In genomic region chr1:87198119-87199065, GRCm38 (mm10) we compare ENCODE assay signal across 28 mouse cellular contexts. TPM values are rescaled to one million over a fixed set of nuclear protein-coding genes. Genes with fewer than 3 reads are reported as not detected.
DNase-seq lines count a peak whose midpoint lies in the region; ATAC-seq and TF ChIP-seq lines count a peak whose summit lies in the region.
"Had no signal": no experiment of that assay in that cellular context is flagged by ENCODE, and none has a peak within 500 bp of the region (broad histone marks: within the 10 kb centered on the region; RNA-seq: fewer than 3 reads in every experiment).

No protein-coding gene starts in this region.

- H3K4me3 ChIP-seq in heart, embryonic 10.5 days, result no peak overlapping the region
- H3K4me3 ChIP-seq in kidney, adult 2 months (ENCODE audit: insufficient read depth, low read depth, low read length), result no peak overlapping the region
- no peak overlapping the region for H3K4me3 ChIP-seq in intestine, embryonic 14.5 days (ENCODE audit: low read depth, low read length)
- no peak overlapping the region for H3K4me3 ChIP-seq in liver, embryonic 11.5 days (ENCODE audit: low read depth, low read length)
- no peak overlapping the region for H3K4me3 ChIP-seq in left cerebral cortex, adult 2 months
- H3K4me3 ChIP-seq: hindbrain, embryonic 13.5 days; limb, embryonic 13.5 days; neural tube, embryonic 13.5 days had no signal

- H3K9me3 ChIP-seq in heart, embryonic 10.5 days, result no peaks in the 10 kb centered on the region
- no peaks in the 10 kb centered on the region for H3K9me3 ChIP-seq in intestine, embryonic 14.5 days (ENCODE audit: control insufficient read depth, low read length)
- H3K9me3 ChIP-seq in liver, embryonic 11.5 days (ENCODE audit: control insufficient read depth, low read length), result no peaks in the 10 kb centered on the region
- H3K9me3 ChIP-seq: hindbrain, embryonic 13.5 days; limb, embryonic 13.5 days; neural tube, embryonic 13.5 days had no signal

- DNase-seq in heart, embryonic 10.5 days (ENCODE audit: low spot score), result no peak
- DNase-seq in heart, adult 8-10 months (ENCODE audit: low spot score), result no peak
- DNase-seq in kidney, adult 2 months, result peak; percentile 24
- DNase-seq in kidney, postnatal 10 days, result no peak
- DNase-seq in intestine, embryonic 14.5 days (ENCODE audit: low spot score), result no peak
- no peak for DNase-seq in liver, embryonic 11.5 days (ENCODE audit: low spot score)
- no peak for DNase-seq in spleen, adult 18-20 months
- DNase-seq in left cerebral cortex, adult 2 months (ENCODE audit: extremely low spot score in 1 of 2, low spot score in 2 of 2), result no peak
- DNase-seq: adrenal gland, postnatal 10 days; cerebellum, adult 2 months; cerebellum, postnatal 25 days; lung, embryonic 14.5 days; midbrain, embryonic 14.5 days; retina, postnatal 1 day; right cerebral cortex, postnatal 25 days; thymus, postnatal 36 days had no signal

- H3K4me2 ChIP-seq in intestine, embryonic 14.5 days (ENCODE audit: low read length), result no peak overlapping the region
- no peak overlapping the region for H3K4me2 ChIP-seq in liver, embryonic 11.5 days
- H3K4me2 ChIP-seq: hindbrain, embryonic 13.5 days; limb, embryonic 13.5 days; lung, embryonic 14.5 days; neural tube, embryonic 13.5 days had no signal

- H3K27me3 ChIP-seq in heart, embryonic 10.5 days (ENCODE audit: insufficient read depth, poor library complexity, severe bottlenecking), result 0 out of 2 replicates have a peak, but pooled peaks cover 4% of the 10 kb centered on the region
- H3K27me3 ChIP-seq in kidney, adult 2 months (replicated peaks; ENCODE audit: control insufficient read depth, insufficient read depth, low read length), result no peaks in the 10 kb centered on the region
- no peaks in the 10 kb centered on the region for H3K27me3 ChIP-seq in intestine, embryonic 14.5 days (replicated peaks; ENCODE audit: control insufficient read depth, insufficient read depth, low read length)
- 0 out of 2 replicates have a peak, but pooled peaks cover 2% of the 10 kb centered on the region for H3K27me3 ChIP-seq in liver, embryonic 11.5 days (replicated peaks; ENCODE audit: control insufficient read depth, insufficient read depth, low read length)
- H3K27me3 ChIP-seq: neural tube, embryonic 13.5 days had no signal

- no peaks in the 10 kb centered on the region for H3K36me3 ChIP-seq in heart, embryonic 10.5 days
- no peaks in the 10 kb centered on the region for H3K36me3 ChIP-seq in kidney, adult 2 months (ENCODE audit: control insufficient read depth, insufficient read depth, low read length)
- no peaks in the 10 kb centered on the region for H3K36me3 ChIP-seq in intestine, embryonic 14.5 days (ENCODE audit: control insufficient read depth, insufficient read depth, low read length)
- H3K36me3 ChIP-seq in liver, embryonic 11.5 days (ENCODE audit: control insufficient read depth, insufficient read depth, low read length), result no peaks in the 10 kb centered on the region
- H3K36me3 ChIP-seq: hindbrain, embryonic 13.5 days; limb, embryonic 13.5 days; neural tube, embryonic 13.5 days had no signal

- no peak for TF ChIP-seq CTCF in kidney, adult 2 months (conservative IDR thresholded peaks at IDR 0.05; ENCODE audit: insufficient read depth, insufficient read length, low read depth, low read length)
- TF ChIP-seq CTCF in left cerebral cortex, adult 2 months (IDR thresholded peaks at IDR 0.05), result no peak

- ATAC-seq in intestine, embryonic 14.5 days (replicated peaks; ENCODE audit: low FRiP score, low TSS enrichment, low read depth), result 0 out of 2 replicates have a peak, but pooled peaks have one; percentile 19
- 0 out of 2 replicates have a peak, but pooled peaks have one; percentile 29 for ATAC-seq in liver, embryonic 11.5 days (replicated peaks; ENCODE audit: low FRiP score)
- ATAC-seq: forebrain, embryonic 14.5 days had no signal

- H3K4me1 ChIP-seq in heart, embryonic 10.5 days, result peaks cover 10% of the 10 kb centered on the region; the same call in 1 of the 2 replicates
- H3K4me1 ChIP-seq in kidney, adult 2 months (ENCODE audit: control insufficient read depth, insufficient read depth, low read length), result no peaks in the 10 kb centered on the region
- H3K4me1 ChIP-seq in intestine, embryonic 14.5 days (replicated peaks; ENCODE audit: control insufficient read depth, insufficient read depth, low read length), result no peaks in the 10 kb centered on the region
- no peaks in the 10 kb centered on the region for H3K4me1 ChIP-seq in liver, embryonic 11.5 days (replicated peaks; ENCODE audit: control insufficient read depth, insufficient read depth, low read length)
- H3K4me1 ChIP-seq: hindbrain, embryonic 13.5 days; limb, embryonic 13.5 days; neural tube, embryonic 13.5 days had no signal

- H3K27ac ChIP-seq in heart, embryonic 10.5 days, result peak overlapping the region; percentile 84
- no peak overlapping the region for H3K27ac ChIP-seq in kidney, adult 2 months (ENCODE audit: insufficient read depth, low read depth, low read length)
- no peak overlapping the region for H3K27ac ChIP-seq in intestine, embryonic 14.5 days (ENCODE audit: low read depth)
- H3K27ac ChIP-seq in liver, embryonic 11.5 days (ENCODE audit: low read depth, low read length), result no peak overlapping the region
- no peak overlapping the region for H3K27ac ChIP-seq in left cerebral cortex, adult 2 months
- H3K27ac ChIP-seq: hindbrain, embryonic 13.5 days; kidney, postnatal 0 days; limb, embryonic 13.5 days; neural tube, embryonic 13.5 days had no signal

- no peak for TF ChIP-seq POLR2A in kidney, adult 2 months (IDR thresholded peaks at IDR 0.05; ENCODE audit: low read depth, low read length)

- intact Hi-C loops in left cerebral cortex, adult 2 months (cut with DNase I), result no loop called here

- no peak overlapping the region for H3K9ac ChIP-seq in intestine, embryonic 14.5 days (ENCODE audit: low read length)
- H3K9ac ChIP-seq in liver, embryonic 11.5 days (ENCODE audit: low read depth, low read length), result no peak overlapping the region
- H3K9ac ChIP-seq: hindbrain, embryonic 13.5 days; limb, embryonic 13.5 days; lung, embryonic 14.5 days; neural tube, embryonic 13.5 days had no signal

- 65% methylated on average over 12 of the region's 12 CpGs for WGBS in heart, embryonic 10.5 days
- 59% methylated on average over 12 of the region's 12 CpGs for WGBS in kidney, adult 2 months
- WGBS in intestine, embryonic 14.5 days, result 68% methylated on average over 12 of the region's 12 CpGs
- WGBS in liver, embryonic 11.5 days, result 76% methylated on average over 12 of the region's 12 CpGs

RNA-seq across cellular contexts. Expression of gene Chrng, which starts 6.1 kb away (rescaled TPM):
- polyA plus RNA-seq in heart, embryonic 10.5 days (2016; fragmentation: Nextera tagmentation; extraction: Ambion mirVana), result 0.34 and 0.96 TPM in 2 replicates
- not detected for total RNA-seq in heart, adult 8-10 months (2022)
- polyA plus RNA-seq in kidney, adult 2 months (2012; rRNA removed), result not detected in 2 replicates
- polyA plus RNA-seq in intestine, embryonic 14.5 days (2014; fragmentation: Nextera tagmentation; extraction: Ambion mirVana), result not detected in 2 replicates
- 0.55 and 0.62 TPM in 2 replicates for polyA plus RNA-seq in liver, embryonic 11.5 days (2014; fragmentation: Nextera tagmentation; extraction: Ambion mirVana)
- not detected for total RNA-seq in left cerebral cortex, adult 2 months (2021)
- total RNA-seq: heart, postnatal 10 days; layer of hippocampus, adult 18-20 months; layer of hippocampus, postnatal 14 days; megakaryocyte-erythroid progenitor cell, adult 5-6 weeks had no signal
- polyA plus RNA-seq: cerebellum, adult 2 months; forebrain, embryonic 14.5 days; frontal cortex, adult 2 months; kidney, postnatal 0 days; lung, embryonic 14.5 days; midbrain, embryonic 14.5 days; spleen, adult 2 months had no signal

RNA-seq across cellular contexts. Expression of gene Chrnd, which starts 8.0 kb away (rescaled TPM):
- polyA plus RNA-seq in heart, embryonic 10.5 days (2016; fragmentation: Nextera tagmentation; extraction: Ambion mirVana), result 0.09 and 0.13 TPM in 2 replicates
- total RNA-seq in heart, adult 8-10 months (2022), result not detected
- not detected in 2 replicates for polyA plus RNA-seq in kidney, adult 2 months (2012; rRNA removed)
- polyA plus RNA-seq in intestine, embryonic 14.5 days (2014; fragmentation: Nextera tagmentation; extraction: Ambion mirVana), result not detected in 2 replicates
- polyA plus RNA-seq in liver, embryonic 11.5 days (2014; fragmentation: Nextera tagmentation; extraction: Ambion mirVana), result 0.08 TPM in 1 of 2 replicates, not detected in the other
- not detected for total RNA-seq in left cerebral cortex, adult 2 months (2021)
- total RNA-seq: heart, postnatal 10 days; layer of hippocampus, adult 18-20 months; layer of hippocampus, postnatal 14 days; megakaryocyte-erythroid progenitor cell, adult 5-6 weeks had no signal
- polyA plus RNA-seq: cerebellum, adult 2 months; forebrain, embryonic 14.5 days; frontal cortex, adult 2 months; lung, embryonic 14.5 days; midbrain, embryonic 14.5 days; spleen, adult 2 months had no signal

RNA-seq across cellular contexts. Expression of gene Prss56, which starts 15.3 kb away (rescaled TPM):
- not detected in 2 replicates for polyA plus RNA-seq in heart, embryonic 10.5 days (2016; fragmentation: Nextera tagmentation; extraction: Ambion mirVana)
- not detected for total RNA-seq in heart, adult 8-10 months (2022)
- not detected in 2 replicates for polyA plus RNA-seq in kidney, adult 2 months (2012; rRNA removed)
- not detected in 2 replicates for polyA plus RNA-seq in intestine, embryonic 14.5 days (2014; fragmentation: Nextera tagmentation; extraction: Ambion mirVana)
- polyA plus RNA-seq in liver, embryonic 11.5 days (2014; fragmentation: Nextera tagmentation; extraction: Ambion mirVana), result not detected in 2 replicates
- under 1 TPM; 0.47 to 0.57 TPM for total RNA-seq in left cerebral cortex, adult 2 months (2021)
- total RNA-seq: adrenal gland, postnatal 10 days; gastrocnemius, adult 8-10 months; heart, postnatal 10 days; megakaryocyte-erythroid progenitor cell, adult 5-6 weeks had no signal
- polyA plus RNA-seq: lung, embryonic 14.5 days; spleen, adult 2 months had no signal

RNA-seq across cellular contexts. Expression of gene Eif4e2, which starts 15.3 kb away (rescaled TPM):
- polyA plus RNA-seq in heart, embryonic 10.5 days (2016; fragmentation: Nextera tagmentation; extraction: Ambion mirVana), result 153 and 174 TPM in 2 replicates
- 10 to 100 TPM; 44.0 to 56.1 (median 49.0) TPM for total RNA-seq in heart, adult 8-10 months (2022)
- 33.0 and 42.7 TPM in 2 replicates for polyA plus RNA-seq in kidney, adult 2 months (2012; rRNA removed)
- 131 and 141 TPM in 2 replicates for polyA plus RNA-seq in intestine, embryonic 14.5 days (2014; fragmentation: Nextera tagmentation; extraction: Ambion mirVana)
- polyA plus RNA-seq in liver, embryonic 11.5 days (2014; fragmentation: Nextera tagmentation; extraction: Ambion mirVana), result 151 and 152 TPM in 2 replicates
- 10 to 100 TPM; 59.8 to 60.1 TPM for total RNA-seq in left cerebral cortex, adult 2 months (2021)

RNA-seq across cellular contexts. Expression of gene Ecel1, which starts 42.1 kb away (rescaled TPM):
- 0.09 and 0.10 TPM in 2 replicates for polyA plus RNA-seq in heart, embryonic 10.5 days (2016; fragmentation: Nextera tagmentation; extraction: Ambion mirVana)
- total RNA-seq in heart, adult 8-10 months (2022), result not detected
- polyA plus RNA-seq in kidney, adult 2 months (2012; rRNA removed), result 0.07 and 0.39 TPM in 2 replicates
- 1.3 and 1.5 TPM in 2 replicates for polyA plus RNA-seq in intestine, embryonic 14.5 days (2014; fragmentation: Nextera tagmentation; extraction: Ambion mirVana)
- 0.18 and 0.48 TPM in 2 replicates for polyA plus RNA-seq in liver, embryonic 11.5 days (2014; fragmentation: Nextera tagmentation; extraction: Ambion mirVana)
- total RNA-seq in left cerebral cortex, adult 2 months (2021), result 10 to 100 TPM in 1 of 2 experiments, 1 to 10 TPM in 1; 7.1 to 13.4 TPM
- total RNA-seq: gastrocnemius, adult 8-10 months; heart, postnatal 10 days; megakaryocyte-erythroid progenitor cell, adult 5-6 weeks had no signal
